Mouse (Mus musculus) heart, postnatal 0 days (tissue): Measurements from ENCODE around the gene Ank. TPM values are rescaled to one million over a fixed set of nuclear protein-coding genes. Genes with fewer than 3 reads are reported as not detected.
A peak's percentile ranks its signal among the peaks of the same experiment; 100 is the strongest.

ENCODE experiments used
- ATAC-seq: fragments of 200-750 bp; cut with Nextera tagmentation; 2 replicates; pipeline ENCODE4 v1.8.0; 2017; ENCODE audit warnings: low read depth, moderate number of reproducible peaks, moderate library complexity; ENCODE audit not compliant: insufficient read depth
- DNase-seq: peaks from one replicate; pipeline ENCODE4 v3.0.0-alpha.2; 2016; ENCODE audit warnings: low spot score
- H3K27ac ChIP-seq: fragments of 300-500 bp; sonication (generic); 2 replicates; pipeline ENCODE4 v1.5.1; 2014; ENCODE audit warnings: low read depth, mild to moderate bottlenecking
- H3K27me3 ChIP-seq: fragments of 300-500 bp; sonication (generic); 2 replicates; pipeline ENCODE4 v1.6.1; 2014; ENCODE audit warnings: low read length, mixed read lengths; ENCODE audit not compliant: control insufficient read depth, insufficient read depth
- H3K36me3 ChIP-seq: fragments of 300-500 bp; sonication (generic); replicated peaks from 2 replicates; pipeline ENCODE4 v1.6.1; 2014; ENCODE audit warnings: low read length, mixed read lengths; ENCODE audit not compliant: control insufficient read depth, insufficient read depth
- H3K4me1 ChIP-seq: fragments of 300-500 bp; sonication (generic); 2 replicates; pipeline ENCODE4 v1.6.1; 2014; ENCODE audit warnings: antibody characterized with exemption; ENCODE audit not compliant: control insufficient read depth, insufficient read depth
- H3K4me2 ChIP-seq: fragments of 300-500 bp; sonication (generic); 2 replicates; pipeline ENCODE4 v1.6.1; 2014; ENCODE audit warnings: low read depth, mild to moderate bottlenecking, low read length, moderate library complexity
- H3K4me3 ChIP-seq: fragments of 300-500 bp; sonication (generic); 2 replicates; pipeline ENCODE4 v1.5.1; 2014; ENCODE audit warnings: low read depth, low read length
- H3K9ac ChIP-seq: fragments of 300-500 bp; sonication (generic); replicated peaks from 2 replicates; pipeline ENCODE4 v1.6.1; 2014; ENCODE audit warnings: low read depth, low read length, mixed read lengths
- H3K9me3 ChIP-seq: fragments of 300-500 bp; sonication (generic); replicated peaks from 2 replicates; pipeline ENCODE4 v1.6.1; 2016; ENCODE audit warnings: low read length; ENCODE audit not compliant: control insufficient read depth
- CTCF ChIP-seq: IDR thresholded peaks from 2 replicates; pipeline ENCODE4 v1.5.1; 2016; ENCODE audit warnings: antibody characterized with exemption, control low read depth, low read depth
- EP300 ChIP-seq: IDR thresholded peaks from 2 replicates; pipeline ENCODE4 v1.6.1; 2016; ENCODE audit warnings: antibody characterized with exemption, low read depth
- WGBS: fragments of 180-500 bp; shearing (Covaris S2); extraction: QIAGEN DNeasy Blood & Tissue Kit; methylation state at CpG from one replicate; pipeline ENCODE4 v1.1.7; 2014; 5-methylcytosine and 5-hydroxymethylcytosine counted together
- polyA plus RNA-seq: library from polyadenylated mRNA; unstranded; fragments of >200 nt; fragmentation: Nextera tagmentation; extraction: Ambion mirVana; gene quantifications from 2 replicates; pipeline ENCODE4 v1.2.1, GENCODE M21; 2015
- total RNA-seq: library from RNA; depleted of rRNA; stranded (reverse); fragments of >200 nt; gene quantifications from 2 replicates; pipeline ENCODE4 v1.2.3, GENCODE M21; 2014; ENCODE audit warnings: low replicate concordance

Ank gene
- total and polyA plus RNA-seq, 2 experiments from 2014 or later = 21.2 to 30.6 TPM

GRCm38 (mm10) chr15:27535681-27536080, 69.2 kb downstream of the Ank start:
- H3K27ac ChIP-seq = no peak overlapping the region
- H3K9ac ChIP-seq = no peak overlapping the region
- H3K4me2 ChIP-seq = no peak overlapping the region
- ATAC-seq (no peak), DNase-seq (no peak)
- H3K27me3 ChIP-seq = no peaks in the 10 kb centered on the region
- 87% methylated on average over 4 of the region's 4 CpGs for WGBS
- peaks cover 45% of the 10 kb centered on the region for H3K4me1 ChIP-seq
- no peak overlapping the region for H3K4me3 ChIP-seq
- TF ChIP-seq EP300 (no peak), CTCF (no peak)
- no peaks in the 10 kb centered on the region for H3K9me3 ChIP-seq
- no peaks in the 10 kb centered on the region for H3K36me3 ChIP-seq

GRCm38 (mm10) chr15:27536186-27536585, 69.7 kb downstream of the Ank start:
- Histone ChIP-seq H3K27ac (peak overlapping the region; percentile 95), H3K4me2 (no peak overlapping the region), H3K9me3 (no peaks in the 10 kb centered on the region), H3K36me3 (no peaks in the 10 kb centered on the region), H3K4me3 (no peak overlapping the region), H3K4me1 (peaks cover 50% of the 10 kb centered on the region), H3K9ac (peak overlapping the region; percentile 21; the same call in 1 of the 2 replicates), H3K27me3 (no peaks in the 10 kb centered on the region)
- DNase-seq (no peak), ATAC-seq (no peak)
- TF ChIP-seq EP300 (no peak), CTCF (no peak)
- WGBS = 89% methylated on average over 7 of the region's 7 CpGs

DNA sequence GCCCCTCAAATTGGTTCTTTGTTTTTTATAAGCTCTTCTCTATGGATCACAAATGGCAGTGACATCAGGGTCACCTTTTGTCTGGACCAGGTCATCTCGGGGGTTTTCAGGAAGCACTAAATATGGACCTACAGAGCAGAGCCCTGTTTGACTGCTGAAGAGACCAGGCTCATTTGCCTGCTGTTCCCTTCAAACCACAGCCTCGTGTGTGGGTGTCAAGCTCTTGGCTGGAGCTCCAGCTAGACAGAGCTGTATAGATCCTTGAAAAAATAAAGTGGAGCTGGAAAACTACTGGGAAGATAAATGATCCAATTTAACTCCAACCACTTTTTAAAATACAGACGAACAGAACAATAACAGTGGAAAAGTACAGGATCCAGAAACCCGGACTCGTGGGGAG, 70.3 kb downstream of the Ank start:
- H3K9me3 ChIP-seq = no peaks in the 10 kb centered on the region
- TF ChIP-seq EP300 (no peak), CTCF (no peak)
- H3K4me1 ChIP-seq = peaks cover 53% of the 10 kb centered on the region
- peak overlapping the region; percentile 95 for H3K27ac ChIP-seq
- no peak overlapping the region for H3K4me3 ChIP-seq
- ATAC-seq (no peak), DNase-seq (no peak)
- 25% methylated on average over 5 of the region's 5 CpGs for WGBS
- no peaks in the 10 kb centered on the region for H3K36me3 ChIP-seq
- H3K4me2 ChIP-seq = no peak overlapping the region
- H3K27me3 ChIP-seq = no peaks in the 10 kb centered on the region
- H3K9ac ChIP-seq = peak overlapping the region; percentile 21

- peaks cover 53% of the 10 kb centered on the region for H3K4me1 ChIP-seq
- TF ChIP-seq CTCF = no peak
- TF ChIP-seq EP300 = peak; percentile 94
- peak; percentile 85 for DNase-seq
Observed at GRCm38 (mm10) chr15:27537519-27538223, 71.2 kb downstream of the Ank start.

GRCm38 (mm10) chr15:27539745-27540144, 73.3 kb downstream of the Ank start:
- Histone ChIP-seq H3K9me3 (no peaks in the 10 kb centered on the region), H3K27ac (peak overlapping the region; percentile 95), H3K9ac (no peak overlapping the region), H3K4me1 (peaks cover 53% of the 10 kb centered on the region), H3K27me3 (no peaks in the 10 kb centered on the region), H3K36me3 (no peaks in the 10 kb centered on the region), H3K4me2 (no peak overlapping the region), H3K4me3 (no peak overlapping the region)
- peak; percentile 83 for DNase-seq
- TF ChIP-seq EP300 (no peak), CTCF (no peak)
- ATAC-seq = peak; percentile 81
- WGBS = 34% methylated on average over 9 of the region's 9 CpGs

More at GRCm38 (mm10) chr15:27537519-27538223, 71.2 kb downstream of the Ank start:
- H3K9me3 ChIP-seq = no peaks in the 10 kb centered on the region
- H3K27me3 ChIP-seq = no peaks in the 10 kb centered on the region
- H3K4me2 ChIP-seq = peak overlapping the region; percentile 5; the same call in 1 of the 2 replicates
- peak overlapping the region; percentile 95 for H3K27ac ChIP-seq
- H3K4me3 ChIP-seq = no peak overlapping the region
- peak overlapping the region; percentile 21 for H3K9ac ChIP-seq
- H3K36me3 ChIP-seq = no peaks in the 10 kb centered on the region
- peak; percentile 87 for ATAC-seq
- WGBS = 27% methylated on average over 4 of the region's 4 CpGs
